ENCODE assay signal across 8 mouse cellular contexts in genomic region chr13:59656316-59656832, GRCm38 (mm10). TPM values are rescaled to one million over a fixed set of nuclear protein-coding genes. Genes with fewer than 3 reads are reported as not detected.
A peak's percentile ranks its signal among the peaks of the same experiment; 100 is the strongest.
DNase-seq lines count a peak whose midpoint lies in the region; ATAC-seq lines count a peak whose summit lies in the region.

No protein-coding gene starts in this region.

- peak overlapping the region; percentile 59 for H3K27ac ChIP-seq in kidney, embryonic 16.5 days (ENCODE audit: low read length)
- peak overlapping the region; percentile 3; the same call in 1 of the 2 replicates for H3K27ac ChIP-seq in liver, embryonic 11.5 days (ENCODE audit: low read depth, low read length)
- H3K27ac ChIP-seq in heart, embryonic 10.5 days = no peak overlapping the region

- H3K36me3 ChIP-seq in kidney, embryonic 16.5 days (ENCODE audit: insufficient read depth, low read length) = 0 out of 2 replicates have a peak, but pooled peaks cover 3% of the 10 kb centered on the region
- peaks cover 26% of the 10 kb centered on the region; the same call in 1 of the 2 replicates for H3K36me3 ChIP-seq in liver, embryonic 11.5 days (ENCODE audit: control insufficient read depth, insufficient read depth, low read length)
- H3K36me3 ChIP-seq in heart, embryonic 10.5 days = peaks cover 37% of the 10 kb centered on the region

- H3K27me3 ChIP-seq in kidney, embryonic 16.5 days (ENCODE audit: insufficient read depth, low read length) = no peaks in the 10 kb centered on the region
- H3K27me3 ChIP-seq in liver, embryonic 11.5 days (replicated peaks; ENCODE audit: control insufficient read depth, insufficient read depth, low read length) = no peaks in the 10 kb centered on the region
- H3K27me3 ChIP-seq in heart, embryonic 10.5 days (ENCODE audit: insufficient read depth, poor library complexity, severe bottlenecking) = no peaks in the 10 kb centered on the region

- no peak overlapping the region for H3K4me2 ChIP-seq in kidney, embryonic 16.5 days (replicated peaks; ENCODE audit: low read depth, low read length)
- no peak overlapping the region for H3K4me2 ChIP-seq in liver, embryonic 11.5 days

- WGBS in kidney, embryonic 16.5 days = 53% methylated on average over 10 of the region's 10 CpGs
- 57% methylated on average over 10 of the region's 10 CpGs for WGBS in liver, embryonic 11.5 days
- 72% methylated on average over 10 of the region's 10 CpGs for WGBS in heart, embryonic 10.5 days

- no peak overlapping the region for H3K9ac ChIP-seq in kidney, embryonic 16.5 days (replicated peaks; ENCODE audit: low read length)
- no peak overlapping the region for H3K9ac ChIP-seq in liver, embryonic 11.5 days (ENCODE audit: low read depth, low read length)

- ATAC-seq in kidney, embryonic 16.5 days (ENCODE audit: low FRiP score, low TSS enrichment) = no peak
- ATAC-seq in liver, embryonic 11.5 days (replicated peaks; ENCODE audit: low FRiP score) = peak; percentile 21

- peaks cover 19% of the 10 kb centered on the region for H3K4me1 ChIP-seq in kidney, embryonic 16.5 days (ENCODE audit: insufficient read depth, low read length)
- H3K4me1 ChIP-seq in liver, embryonic 11.5 days (replicated peaks; ENCODE audit: control insufficient read depth, insufficient read depth, low read length) = peaks cover 3% of the 10 kb centered on the region; the same call in 1 of the 2 replicates
- H3K4me1 ChIP-seq in heart, embryonic 10.5 days = peaks cover 34% of the 10 kb centered on the region

- no peak overlapping the region for H3K4me3 ChIP-seq in kidney, embryonic 16.5 days (ENCODE audit: low read length)
- H3K4me3 ChIP-seq in liver, embryonic 11.5 days (ENCODE audit: low read depth, low read length) = no peak overlapping the region
- no peak overlapping the region for H3K4me3 ChIP-seq in heart, embryonic 10.5 days

- no peak for DNase-seq in kidney, adult 11 months
- DNase-seq in ZHBTc4 (ENCODE audit: low read depth, low spot score) = peak; percentile 76
- no peak for DNase-seq in liver, embryonic 11.5 days (ENCODE audit: low spot score)
- DNase-seq in natural killer cell, adult 2 months (ENCODE audit: low spot score in 2 of 2) = peak; percentile 59 to 72
- no peak for DNase-seq in ovary, postnatal 14 days (ENCODE audit: low spot score)
- DNase-seq in Muller cell, postnatal 12 days (ENCODE audit: inconsistent ontology term) = no peak
- no peak for DNase-seq in heart, embryonic 10.5 days (ENCODE audit: low spot score)

- no peaks in the 10 kb centered on the region for H3K9me3 ChIP-seq in kidney, embryonic 16.5 days (ENCODE audit: low read length)
- H3K9me3 ChIP-seq in liver, embryonic 11.5 days (ENCODE audit: control insufficient read depth, low read length) = no peaks in the 10 kb centered on the region
- H3K9me3 ChIP-seq in heart, embryonic 10.5 days = no peaks in the 10 kb centered on the region

RNA-seq across cellular contexts. Expression of gene Golm1, which starts 19.2 kb away (rescaled TPM):
- polyA plus RNA-seq in kidney, embryonic 16.5 days (2015; fragmentation: Nextera tagmentation; extraction: Ambion mirVana) = 39.6 and 40.1 TPM in 2 replicates
- 87.9 and 96.5 TPM in 2 replicates for polyA plus RNA-seq in liver, embryonic 11.5 days (2014; fragmentation: Nextera tagmentation; extraction: Ambion mirVana)
- polyA plus RNA-seq in heart, embryonic 10.5 days (2016; fragmentation: Nextera tagmentation; extraction: Ambion mirVana) = 72.4 and 74.5 TPM in 2 replicates

RNA-seq across cellular contexts. Expression of gene 4921517D22Rik, which starts 37.5 kb away (rescaled TPM):
- not detected in 2 replicates for polyA plus RNA-seq in kidney, embryonic 16.5 days (2015; fragmentation: Nextera tagmentation; extraction: Ambion mirVana)
- not detected in 2 replicates for polyA plus RNA-seq in liver, embryonic 11.5 days (2014; fragmentation: Nextera tagmentation; extraction: Ambion mirVana)
- polyA plus RNA-seq in heart, embryonic 10.5 days (2016; fragmentation: Nextera tagmentation; extraction: Ambion mirVana) = not detected in 2 replicates

RNA-seq across cellular contexts. Expression of gene Spata31d1a, which starts 53.8 kb away (rescaled TPM):
- not detected in 2 replicates for polyA plus RNA-seq in kidney, embryonic 16.5 days (2015; fragmentation: Nextera tagmentation; extraction: Ambion mirVana)
- polyA plus RNA-seq in liver, embryonic 11.5 days (2014; fragmentation: Nextera tagmentation; extraction: Ambion mirVana) = 0.06 and 0.11 TPM in 2 replicates
- polyA plus RNA-seq in heart, embryonic 10.5 days (2016; fragmentation: Nextera tagmentation; extraction: Ambion mirVana) = 0.02 and 0.05 TPM in 2 replicates

RNA-seq across cellular contexts. Expression of gene Spata31d1b, which starts 55.7 kb away (rescaled TPM):
- not detected in 2 replicates for polyA plus RNA-seq in kidney, embryonic 16.5 days (2015; fragmentation: Nextera tagmentation; extraction: Ambion mirVana)
- not detected in 2 replicates for polyA plus RNA-seq in liver, embryonic 11.5 days (2014; fragmentation: Nextera tagmentation; extraction: Ambion mirVana)
- not detected in 2 replicates for polyA plus RNA-seq in heart, embryonic 10.5 days (2016; fragmentation: Nextera tagmentation; extraction: Ambion mirVana)

Comparison
In these comparisons a context has a peak if more than half of its experiments do, and no peak if none do; other contexts are left out.
1. DNase-seq: peak in ZHBTc4 (single experiment) and natural killer cell, adult 2 months (2 of 2); none in kidney, adult 11 months (single experiment), liver, embryonic 11.5 days (single experiment), ovary, postnatal 14 days (single experiment), Muller cell, postnatal 12 days (single experiment) and heart, embryonic 10.5 days (single experiment).